Mouse (Mus musculus) liver, adult 2 months (tissue): ENCODE data around the gene Zfp119b.

ENCODE experiments used
- CTCF ChIP-seq: fragments of 200-500 bp; IDR thresholded peaks from 2 replicates; pipeline ENCODE4 v1.5.1; 2011; ENCODE audit warnings: low read depth, low read length, control low read depth
- POLR2A ChIP-seq: fragments of 200-500 bp; IDR thresholded peaks from 2 replicates; pipeline ENCODE4 v1.6.1; 2011; ENCODE audit warnings: low read length, control low read depth; ENCODE audit not compliant: insufficient read depth; ENCODE audit errors: extremely low read depth

DNA sequence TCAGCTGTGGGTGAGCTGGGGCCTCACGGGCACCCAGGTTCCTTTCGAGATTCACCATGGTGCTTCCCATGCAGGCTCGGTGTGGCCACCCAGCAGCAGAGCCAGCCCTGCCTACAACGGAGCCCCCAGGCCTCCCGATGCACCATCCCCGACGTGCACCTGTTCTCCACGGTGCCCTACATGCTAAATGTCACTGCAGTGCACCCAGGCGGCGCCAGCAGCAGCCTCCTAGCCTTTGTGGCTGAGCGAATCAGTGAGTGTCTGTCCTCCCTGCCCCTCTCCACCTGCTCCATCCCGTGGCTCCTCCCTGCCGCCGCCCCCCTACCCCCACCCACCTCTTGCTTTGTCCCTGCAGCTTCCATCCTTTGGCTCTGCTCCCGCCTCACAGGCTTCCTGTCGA is 4.9 kb upstream of the Zfp119b start:
- TF ChIP-seq POLR2A (no peak), CTCF (no peak)
